Mouse (Mus musculus) MEL (cell line): ENCODE measurements around the gene Atp5h.

Source experiments
- EP300 ChIP-seq, 2 experiments: IDR thresholded peaks; 2 replicates each; pipeline ENCODE4 v1.6.1; 2011; ENCODE audit warnings: improper control_type of control experiment in 2 of 2, low read length in 2 of 2, low read depth in 1 of 2, mild to moderate bottlenecking in 1 of 2
- GATA1 ChIP-seq: IDR thresholded peaks from 2 replicates; pipeline ENCODE4 v1.6.1; 2011; ENCODE audit warnings: low read depth, low read length, improper control_type of control experiment
- MEF2A ChIP-seq: IDR thresholded peaks from 2 replicates; pipeline ENCODE4 v1.6.1; 2014; ENCODE audit warnings: low read depth, mild to moderate bottlenecking, inconsistent platforms, low read length, improper control_type of control experiment; ENCODE audit not compliant: poor library complexity, insufficient replicate concordance, severe bottlenecking; ENCODE audit errors: extremely low read depth
- MYB ChIP-seq: IDR thresholded peaks from 2 replicates; pipeline ENCODE4 v1.6.1; 2011; ENCODE audit warnings: mild to moderate bottlenecking, low read depth, low read length, improper control_type of control experiment
- NRF1 ChIP-seq: IDR thresholded peaks from 2 replicates; pipeline ENCODE4 v1.6.1; 2014; ENCODE audit warnings: low read depth, mild to moderate bottlenecking, inconsistent platforms, low read length, improper control_type of control experiment, moderate library complexity; ENCODE audit not compliant: poor library complexity, insufficient read depth, severe bottlenecking
- POLR2A ChIP-seq, 2 experiments: IDR thresholded peaks; 2 replicates each; pipeline ENCODE4 v1.6.1; 2011 to 2012; ENCODE audit warnings: low read length in 2 of 2, mild to moderate bottlenecking in 2 of 2, control low read depth in 1 of 2, improper control_type of control experiment in 1 of 2, low read depth in 1 of 2, moderate library complexity in 1 of 2; ENCODE audit not compliant: control insufficient read depth in 1 of 2, insufficient read depth in 1 of 2, poor library complexity in 1 of 2
- POLR2AphosphoS2 ChIP-seq: IDR thresholded peaks from 2 replicates; pipeline ENCODE4 v1.6.1; 2011; ENCODE audit warnings: low read length, improper control_type of control experiment
- RAD21 ChIP-seq: IDR thresholded peaks from 2 replicates; pipeline ENCODE4 v1.6.1; 2011; ENCODE audit warnings: mild to moderate bottlenecking, low read depth, low read length, improper control_type of control experiment
- SMC3 ChIP-seq: IDR thresholded peaks from 2 replicates; pipeline ENCODE4 v1.6.1; 2011; ENCODE audit warnings: low read depth, low read length, improper control_type of control experiment

GRCm38 (mm10) chr11:115381743-115382539 lies 37.8 kb downstream of the Atp5h start, which contains the start of gene Cdr2l:
- TF ChIP-seq NRF1 = no peak
- TF ChIP-seq EP300 (IDR thresholded peaks at IDR 0.05; ENCODE audit: low read depth in 1 of 2, low read length in 2 of 2) = no peak; a peak in 1 of 4 replicates
- TF ChIP-seq POLR2A (IDR thresholded peaks at IDR 0.05; ENCODE audit: control insufficient read depth in 1 of 2, insufficient read depth in 1 of 2, low read depth in 1 of 2, low read length in 2 of 2, poor library complexity in 1 of 2) = peak; percentile 58 to 72; a peak in 3 of 4 replicates
- TF ChIP-seq GATA1 = no peak
- TF ChIP-seq RAD21 = no peak
- no peak for TF ChIP-seq MEF2A
- TF ChIP-seq MYB = no peak
- TF ChIP-seq POLR2AphosphoS2 = peak; percentile 33; the same call in 1 of the 2 replicates
- no peak for TF ChIP-seq SMC3
